Mouse (Mus musculus): Measurements from ENCODE around the gene Socs3.

- TF ChIP-seq CTCF (conservative IDR thresholded peaks at IDR 0.05; ENCODE audit: low read length) (no peak), NANOG (IDR thresholded peaks at IDR 0.05; ENCODE audit: borderline replicate concordance, low read length) (no peak)
Measured at GRCm38 (mm10) chr11:117934168-117934567, 35.7 kb downstream of the Socs3 start.
